Mouse (Mus musculus): ENCODE results near the gene Dlg5.

DNA sequence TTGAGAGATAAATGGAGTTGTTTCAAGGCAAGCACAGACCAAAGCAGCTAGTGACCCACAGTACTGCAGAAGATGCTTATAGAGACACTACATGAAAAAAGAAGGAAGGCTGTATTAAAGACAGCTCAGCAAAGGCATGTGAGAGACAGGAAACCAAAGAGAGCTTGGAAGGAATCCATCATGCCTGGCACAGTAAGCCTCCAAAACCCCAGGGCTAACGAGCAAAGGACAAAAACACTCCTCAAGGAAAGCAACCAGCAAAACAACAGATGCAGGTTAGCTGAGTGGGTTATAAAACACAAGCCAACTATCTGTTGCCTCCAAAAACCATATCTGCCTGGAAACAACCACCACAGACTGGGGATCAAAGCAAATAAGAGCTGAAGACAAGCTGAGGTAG lies 121.5 kb downstream of the Dlg5 start:
- TF ChIP-seq POLR2A (IDR thresholded peaks at IDR 0.05; ENCODE audit: borderline replicate concordance, extremely low read depth, insufficient read depth, insufficient read length, poor library complexity, severe bottlenecking) = no peak
- TF ChIP-seq CTCF (IDR thresholded peaks at IDR 0.05; ENCODE audit: borderline replicate concordance, extremely low read depth, insufficient read depth, insufficient read length) = no peak

All from brain, embryonic 14.5 days (tissue).